Mouse (Mus musculus) adrenal gland, adult (tissue): ENCODE results near the gene Mybpc3.
A peak's percentile ranks its signal among the peaks of the same experiment; 100 is the strongest.
"Not testable (repeated sequence)": the region's sequence is repeated elsewhere in the genome, so short reads cannot be mapped to it uniquely, and the experiment has no call there.

Source experiments
- DNase-seq, 2 experiments: peaks; one replicate each; pipeline ENCODE4 v3.0.0; 2022 to 2023; ENCODE audit warnings: low spot score in 1 of 2; ENCODE audit not compliant: inconsistent age in 2 of 2

Mybpc3 gene

DNA sequence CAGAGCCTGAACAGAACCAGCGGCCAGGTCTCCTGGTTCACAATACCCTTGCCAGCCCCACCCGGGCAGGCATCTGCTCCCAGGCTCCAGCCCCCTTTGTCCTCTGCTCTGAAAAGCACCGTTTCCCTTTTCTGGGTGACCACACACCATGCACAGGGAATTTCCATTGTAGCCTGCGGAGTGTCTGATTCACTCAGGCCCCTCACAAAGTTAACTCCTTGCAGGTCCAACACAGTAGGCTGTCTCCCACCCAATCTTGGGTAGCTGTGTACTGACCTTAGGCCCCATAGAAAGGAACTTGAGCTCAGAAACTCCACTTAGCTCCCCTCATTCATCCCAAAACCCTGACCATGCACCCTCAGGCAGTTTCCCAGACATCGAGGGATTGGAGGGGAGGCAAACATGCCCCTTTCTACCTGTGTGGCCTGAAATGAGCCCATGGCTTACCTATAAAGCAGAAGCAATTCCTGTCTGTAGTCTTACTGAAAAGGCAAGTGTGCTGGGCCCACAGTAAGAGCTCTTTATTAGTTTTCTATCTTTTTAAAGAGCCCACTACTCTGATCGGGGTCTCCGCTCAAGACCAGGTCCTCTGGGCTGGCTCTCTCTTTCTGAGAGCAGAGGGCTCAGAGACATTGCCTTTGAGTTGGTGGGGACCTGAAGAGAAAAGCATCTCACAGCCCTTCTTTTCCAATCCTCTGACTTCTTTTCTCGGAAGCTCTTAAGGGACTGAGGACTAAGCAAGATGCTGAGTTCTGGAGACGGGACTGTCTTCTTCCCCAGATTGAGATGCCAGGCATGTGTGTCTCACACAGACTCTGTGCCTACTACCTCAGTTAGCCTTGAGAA lies 31.3 kb upstream of the Mybpc3 start:
- DNase-seq, result peak in 1 of 2 experiments; percentile 46

DNA sequence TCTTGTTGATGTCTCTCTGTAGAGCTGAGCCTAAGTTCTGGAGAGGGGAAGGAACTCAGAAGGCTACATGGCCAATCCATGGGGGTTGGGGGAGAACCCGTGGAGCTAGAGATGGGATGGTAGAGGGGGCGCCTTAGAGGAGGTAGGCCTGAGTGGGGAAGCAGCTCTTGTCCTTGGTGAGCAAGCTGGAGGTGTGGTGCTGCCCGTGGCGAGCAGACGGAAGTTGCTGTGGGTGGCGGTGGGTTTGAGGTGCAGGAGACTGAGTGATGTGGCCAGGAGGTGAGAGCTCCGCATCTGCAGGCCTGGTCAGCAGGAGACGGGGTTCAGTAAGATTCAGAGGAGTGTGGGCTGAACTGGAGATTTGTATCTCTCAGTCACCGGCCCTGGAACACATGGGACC lies 30.5 kb upstream of the Mybpc3 start:
- peak in 1 of 2 experiments; percentile 18 for DNase-seq

DNA sequence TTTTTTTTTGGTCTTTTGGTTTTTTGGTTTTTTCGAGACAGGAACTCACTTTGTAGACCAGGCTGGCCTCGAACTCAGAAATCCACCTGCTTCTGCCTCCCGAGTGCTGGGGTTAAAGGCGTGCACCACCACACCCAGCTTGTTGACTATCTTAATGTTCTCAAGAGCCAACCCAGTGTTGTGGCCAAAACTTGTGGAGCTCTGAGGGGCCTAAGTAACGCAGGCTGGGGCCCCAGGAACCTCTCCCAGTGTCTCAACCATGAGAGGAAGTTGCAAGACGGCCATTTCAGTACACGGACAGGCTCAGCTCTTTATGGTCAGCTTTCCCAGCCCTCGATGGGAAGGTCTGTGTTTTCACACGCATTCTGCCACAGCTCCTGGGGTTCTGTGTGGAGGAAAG lies 29.0 kb upstream of the Mybpc3 start:
- no peak for DNase-seq

DNA sequence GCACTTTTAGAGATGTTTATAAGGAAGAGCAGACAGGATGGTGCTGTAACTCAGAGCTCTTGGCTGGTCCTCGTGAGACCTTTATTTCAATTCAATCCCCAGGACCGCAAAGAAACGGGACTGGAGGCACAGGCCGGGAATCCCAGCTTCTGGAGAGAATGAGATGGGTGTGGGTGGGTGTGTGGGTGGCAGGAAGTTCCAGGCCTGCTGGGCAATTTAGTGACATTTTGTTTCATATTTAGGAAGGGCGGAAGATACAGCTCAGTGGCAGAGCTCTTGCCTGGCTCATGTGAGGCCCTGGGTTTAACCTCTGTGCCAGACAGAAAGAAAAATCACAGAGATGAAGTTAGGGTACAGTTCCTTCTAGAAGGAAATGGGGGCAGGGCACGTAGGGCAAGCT lies 27.7 kb upstream of the Mybpc3 start:
- DNase-seq, result no peak

DNA sequence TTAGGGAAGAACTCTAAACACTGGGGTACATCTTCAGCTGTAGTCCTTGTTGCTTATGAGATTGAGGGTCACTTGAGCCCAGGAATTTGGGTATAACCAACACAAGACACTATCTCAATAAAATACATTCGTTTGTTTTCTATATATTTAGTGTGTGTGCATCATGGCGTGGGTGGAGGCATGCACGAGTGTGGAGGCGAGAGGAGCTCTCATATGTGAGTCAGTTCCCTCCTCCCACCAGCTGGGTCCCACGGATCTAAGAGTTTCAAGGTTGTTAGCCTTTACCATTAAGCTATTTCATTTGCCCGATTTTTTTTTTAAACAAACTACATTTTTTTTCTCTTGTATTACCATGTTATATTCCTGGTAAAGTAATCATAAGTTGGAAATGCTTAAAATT lies 27.1 kb upstream of the Mybpc3 start:
- DNase-seq, result no peak

DNA sequence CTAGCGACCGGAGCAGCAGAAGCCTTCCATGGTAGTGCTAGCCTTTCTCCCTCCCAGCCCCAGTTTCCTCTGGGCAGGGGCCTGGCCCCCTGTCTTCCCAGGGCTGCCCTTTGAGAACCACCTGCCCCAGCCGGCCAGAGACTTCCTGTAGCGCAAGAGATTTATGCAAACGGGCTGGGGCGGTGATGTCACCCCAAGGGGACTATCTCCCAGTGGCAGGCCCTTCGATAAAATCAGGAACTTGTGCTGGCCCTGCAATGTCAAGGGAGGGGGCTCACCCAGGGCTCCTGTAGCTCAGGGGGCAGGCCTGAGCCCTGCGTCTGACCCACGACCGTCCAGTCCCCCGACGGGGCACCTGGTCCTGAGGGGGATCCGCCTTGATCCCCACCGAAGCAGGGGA lies 21.4 kb upstream of the Mybpc3 start:
- DNase-seq, result peak in 1 of 2 experiments; percentile 46

DNA sequence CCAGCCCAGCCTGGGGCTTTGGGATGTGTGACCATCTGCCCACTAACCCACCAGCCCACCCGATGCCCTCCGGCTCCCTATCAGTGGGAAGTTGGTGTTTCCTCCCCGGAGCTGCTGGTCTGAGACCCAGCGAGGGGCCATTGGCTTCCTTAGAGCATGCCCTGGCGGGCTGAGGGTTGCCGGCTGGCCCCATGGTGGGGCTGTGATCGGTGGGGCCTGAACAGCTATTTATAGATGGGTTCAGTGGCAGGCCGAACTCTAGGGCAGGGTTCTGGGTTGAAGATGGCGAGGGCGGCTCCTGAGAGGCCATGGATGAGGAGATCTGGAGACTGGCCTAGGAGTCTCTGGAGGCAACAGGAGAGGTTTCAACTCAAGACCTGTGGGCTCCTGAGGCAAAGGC lies 20.9 kb upstream of the Mybpc3 start:
- no peak for DNase-seq

DNA sequence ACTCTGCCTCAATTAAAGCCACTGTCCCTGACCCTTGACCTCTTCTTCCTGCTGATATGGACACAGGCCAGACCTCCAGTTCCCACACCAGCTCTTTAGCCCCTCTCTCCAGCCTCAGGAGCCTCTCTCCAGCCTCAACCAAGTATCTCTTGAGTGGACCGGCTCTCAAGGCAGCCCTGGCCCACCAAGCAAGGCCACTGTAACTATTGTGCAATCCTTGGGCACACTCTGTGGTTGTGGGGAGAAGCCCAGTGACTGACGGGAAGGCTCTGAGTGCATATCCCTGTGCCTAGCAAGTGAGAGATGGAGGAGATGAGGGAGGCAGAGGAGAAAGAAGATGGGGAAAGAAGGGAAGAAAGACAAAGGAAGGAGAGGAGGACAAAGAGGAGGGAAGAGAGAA lies 19.8 kb upstream of the Mybpc3 start:
- DNase-seq, result peak; percentile 53 to 78

DNA sequence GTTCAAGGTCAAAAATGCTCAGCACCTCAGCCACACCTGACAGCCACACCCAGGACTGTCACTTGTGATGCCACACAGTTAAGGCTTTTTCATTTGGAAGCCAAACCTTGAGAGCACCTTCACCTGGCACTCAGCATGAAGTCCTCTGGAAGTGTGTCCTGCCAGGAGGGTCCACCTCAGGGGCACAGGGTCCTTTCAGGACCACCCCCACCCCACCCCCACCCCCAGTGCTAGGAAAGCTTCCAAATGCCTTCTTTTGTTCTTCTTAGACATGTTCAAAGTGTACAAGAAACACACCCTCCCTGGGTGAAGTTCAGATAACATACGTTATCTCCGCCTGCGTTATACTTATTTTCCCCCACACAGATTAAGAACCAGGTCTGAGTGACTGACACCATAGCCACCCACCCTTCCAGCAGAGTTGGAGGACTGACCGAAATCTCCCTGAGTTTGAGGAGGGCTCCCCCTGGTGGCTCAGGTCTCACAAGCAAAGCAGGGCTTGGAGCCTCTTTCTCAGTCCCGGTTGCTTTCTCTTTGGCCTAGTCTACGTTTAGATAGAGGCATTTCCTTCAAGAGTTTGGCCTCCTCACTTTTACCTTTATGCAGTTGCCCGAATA lies 16.7 kb upstream of the Mybpc3 start:
- DNase-seq, result peak; percentile 87 to 96

DNA sequence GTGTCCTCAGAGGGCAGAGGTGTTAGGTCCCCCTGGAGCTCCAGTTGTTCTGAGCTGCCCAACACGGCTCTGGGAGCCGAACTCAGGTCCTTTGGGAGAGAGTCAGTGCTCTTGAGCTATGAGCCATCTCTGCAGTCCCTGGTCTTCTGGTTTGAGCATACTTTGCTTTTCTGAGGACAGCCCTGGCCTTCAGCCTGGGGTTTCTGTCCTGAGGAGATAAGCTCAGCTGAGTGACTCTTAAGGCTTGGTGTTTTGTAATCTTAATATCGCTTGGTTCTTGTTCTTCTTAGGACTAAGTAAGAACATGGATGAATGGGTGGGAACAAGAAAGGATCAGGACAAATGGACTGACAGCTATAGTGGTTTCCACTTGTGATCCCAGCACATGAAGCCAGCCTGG lies 9.8 kb upstream of the Mybpc3 start:
- DNase-seq, result no peak

DNA sequence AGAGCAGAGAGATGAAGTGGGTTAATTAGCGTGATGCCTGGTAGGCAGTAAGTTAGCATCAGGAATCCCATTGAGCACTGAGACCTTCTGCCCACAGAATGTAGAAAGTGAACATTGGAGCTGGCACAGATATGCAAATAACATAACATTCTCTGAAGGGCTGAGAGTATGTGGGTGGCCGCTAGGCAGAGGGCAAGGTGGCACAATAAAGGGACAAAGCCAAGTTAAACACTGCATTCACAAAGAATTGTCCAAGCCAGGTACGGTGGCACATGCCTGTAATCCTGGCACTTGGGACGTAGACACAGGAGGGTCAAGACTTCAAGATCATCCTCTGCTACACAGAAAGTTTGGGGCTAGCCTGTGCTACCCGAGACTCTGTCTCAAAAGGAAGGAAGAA lies 8.7 kb upstream of the Mybpc3 start:
- no peak for DNase-seq

DNA sequence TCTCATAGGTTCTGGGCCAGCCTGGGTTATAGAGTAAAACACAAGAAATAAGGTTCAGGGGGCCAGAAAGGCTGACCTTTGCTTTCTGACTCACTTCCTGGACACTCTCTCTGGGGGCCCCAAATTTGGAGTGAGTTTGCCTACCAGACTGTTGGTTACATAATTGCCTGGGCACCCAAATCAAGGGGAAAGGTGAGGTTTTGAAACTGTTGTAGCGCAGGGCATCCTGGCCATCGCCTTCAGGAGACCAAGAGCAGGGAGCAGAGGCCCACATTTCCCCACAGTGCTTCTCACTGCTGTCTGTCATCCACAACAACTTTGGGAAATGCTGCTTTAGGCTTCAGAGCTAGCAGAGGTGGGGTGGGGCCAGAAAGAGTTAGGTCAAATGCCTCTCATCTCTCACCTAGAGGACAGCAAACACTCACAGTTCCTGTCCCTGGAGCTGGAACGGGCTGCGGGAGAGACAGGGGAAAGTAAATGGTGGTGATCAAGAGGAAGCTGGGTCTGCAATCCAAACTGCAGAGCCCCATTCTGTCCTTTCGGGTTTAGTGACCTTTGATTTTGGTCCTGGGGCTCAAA lies 8.0 kb upstream of the Mybpc3 start:
- DNase-seq, result peak in 1 of 2 experiments; percentile 56

DNA sequence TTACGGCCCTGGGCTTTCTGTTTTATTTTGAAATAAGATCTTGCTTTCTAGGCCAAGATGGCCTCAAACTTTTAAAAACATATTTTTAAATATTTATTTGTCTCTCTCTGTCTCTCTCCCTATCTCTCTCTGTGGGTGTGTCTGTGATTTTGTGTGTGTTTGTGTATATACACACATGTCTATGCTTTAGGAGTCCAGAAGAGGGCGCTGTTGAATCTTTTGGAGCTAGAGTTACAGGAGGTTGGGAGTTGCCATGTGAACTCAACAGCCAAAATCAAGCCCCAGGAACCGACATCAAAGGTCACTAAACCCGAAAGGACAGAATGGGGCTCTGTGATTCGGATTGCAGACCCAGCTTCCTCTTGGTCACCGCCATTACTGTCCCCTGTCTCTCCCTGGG lies 7.5 kb upstream of the Mybpc3 start:
- DNase-seq, result no peak

DNA sequence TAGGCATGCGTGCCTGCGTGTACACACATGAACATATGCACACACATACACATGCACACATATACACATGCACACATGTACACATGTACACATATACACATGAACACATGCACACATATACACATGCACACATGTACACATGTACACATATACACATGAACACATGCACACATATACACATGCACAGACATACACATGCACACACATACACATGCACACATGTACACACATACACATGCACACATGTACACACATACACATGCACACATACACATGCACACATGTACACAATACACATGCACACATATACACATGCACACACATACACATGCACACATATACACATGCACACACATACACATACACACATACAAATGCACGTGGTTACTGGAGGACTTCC lies 6.1 kb upstream of the Mybpc3 start:
- not testable (repeated sequence) for DNase-seq

DNA sequence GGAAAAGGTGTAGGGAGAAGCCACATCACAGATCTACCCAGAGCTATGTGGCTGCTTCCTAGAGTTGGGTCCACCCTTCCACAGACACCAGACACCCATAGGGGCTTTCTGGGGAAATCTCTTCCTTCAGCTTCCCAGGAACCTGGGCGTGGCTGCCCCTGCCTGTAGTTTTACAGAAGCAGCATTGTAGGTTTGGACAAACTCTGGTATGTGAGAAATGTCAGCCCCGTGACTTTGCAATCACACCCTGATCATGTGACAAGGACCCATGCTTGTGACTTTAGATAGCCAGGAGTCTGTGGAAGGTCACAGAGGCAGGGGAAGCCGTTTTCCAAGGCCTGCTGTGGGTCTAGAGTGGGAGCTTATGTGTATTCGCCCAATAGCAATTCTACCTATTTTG lies 5.5 kb upstream of the Mybpc3 start:
- DNase-seq, result no peak

DNA sequence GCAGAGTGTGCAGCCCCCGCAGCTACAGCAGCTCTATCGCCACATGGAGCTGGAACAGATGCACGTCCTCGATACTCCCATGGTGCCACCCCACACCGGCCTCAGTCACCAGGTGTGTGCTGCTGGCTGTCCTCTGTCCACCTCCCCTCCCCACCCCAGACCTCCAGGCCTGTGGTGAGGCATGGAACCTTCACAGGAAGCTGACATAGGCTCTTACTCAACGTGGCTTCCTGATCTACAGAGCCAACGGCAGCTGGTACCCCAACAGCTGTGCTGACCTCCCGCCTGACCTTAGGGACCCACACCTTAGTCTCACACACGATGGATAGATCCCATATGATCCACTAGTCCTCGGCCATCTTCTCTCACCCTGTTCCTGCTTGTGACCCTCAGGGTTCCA lies 4.6 kb upstream of the Mybpc3 start:
- no peak for DNase-seq

DNA sequence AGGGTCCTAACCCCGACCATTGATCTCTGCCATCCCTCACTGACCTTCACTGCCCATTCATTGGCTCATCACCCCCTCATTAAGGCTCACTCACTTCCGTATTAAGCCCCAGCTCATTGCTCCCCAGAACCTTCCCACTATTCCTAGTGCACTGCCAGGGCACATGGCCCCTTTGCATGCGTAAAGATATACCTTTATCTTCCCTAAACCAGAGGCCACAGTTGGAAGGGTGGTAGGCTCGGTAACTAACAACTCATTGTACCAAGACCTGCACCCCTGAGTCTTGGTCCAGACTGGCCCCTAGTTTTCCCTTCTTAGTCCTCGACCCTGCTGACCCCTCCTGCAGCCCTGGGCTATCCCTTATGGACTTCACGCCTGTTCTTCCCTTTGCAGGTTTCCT lies 4.1 kb upstream of the Mybpc3 start:
- DNase-seq, result no peak

DNA sequence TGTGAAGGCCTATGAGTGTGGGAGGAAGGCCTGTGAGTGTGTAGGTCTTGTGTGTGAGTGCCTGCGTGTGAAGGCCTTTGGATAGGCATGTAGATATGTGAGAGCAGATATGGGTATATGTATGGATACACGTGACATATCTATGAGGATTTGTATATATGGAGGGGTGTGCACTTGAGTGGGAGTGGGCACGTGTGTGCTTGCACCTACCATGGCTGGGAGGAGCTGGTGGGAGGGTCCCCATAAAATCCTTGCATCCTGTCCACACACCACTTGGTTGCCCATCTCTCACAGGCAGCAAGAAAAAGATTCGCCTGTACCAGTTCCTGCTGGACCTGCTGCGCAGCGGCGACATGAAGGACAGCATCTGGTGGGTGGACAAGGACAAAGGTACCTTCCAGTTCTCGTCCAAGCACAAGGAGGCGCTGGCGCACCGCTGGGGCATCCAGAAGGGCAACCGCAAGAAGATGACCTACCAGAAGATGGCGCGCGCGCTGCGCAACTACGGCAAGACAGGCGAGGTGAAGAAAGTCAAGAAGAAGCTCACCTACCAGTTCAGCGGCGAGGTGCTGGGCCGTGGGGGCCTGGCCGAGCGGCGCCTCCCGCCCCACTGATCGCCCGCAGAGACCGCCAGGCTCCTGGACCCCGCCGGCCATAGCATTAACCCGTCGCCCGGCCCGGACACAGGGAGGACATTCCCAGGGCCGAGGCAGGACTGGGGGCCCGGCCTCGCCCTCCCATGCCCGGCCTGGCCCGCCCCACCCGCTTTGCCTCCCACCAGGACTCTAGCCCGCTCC lies 3.0 kb upstream of the Mybpc3 start:
- DNase-seq, result peak; percentile 96 to 99

DNA sequence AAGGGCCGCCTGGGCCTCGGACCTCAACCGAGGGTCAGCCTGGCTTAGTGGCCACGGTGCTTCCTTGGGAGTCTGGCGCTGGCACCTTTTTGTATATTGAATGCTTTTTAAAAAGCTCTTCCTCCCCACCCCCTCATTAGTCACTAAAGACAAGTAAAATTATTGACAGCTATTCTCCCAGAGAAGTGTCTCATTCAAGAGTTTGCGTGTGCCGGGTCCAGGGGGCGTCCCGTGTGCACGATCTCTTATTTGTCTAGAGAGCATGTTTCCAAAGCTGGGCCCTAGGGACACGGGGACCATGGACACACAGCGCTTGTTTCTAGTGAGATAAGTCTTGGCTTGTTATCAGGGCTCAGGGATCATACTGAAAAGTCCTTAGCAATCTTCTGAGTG lies 2.4 kb upstream of the Mybpc3 start:
- no peak for DNase-seq

DNA sequence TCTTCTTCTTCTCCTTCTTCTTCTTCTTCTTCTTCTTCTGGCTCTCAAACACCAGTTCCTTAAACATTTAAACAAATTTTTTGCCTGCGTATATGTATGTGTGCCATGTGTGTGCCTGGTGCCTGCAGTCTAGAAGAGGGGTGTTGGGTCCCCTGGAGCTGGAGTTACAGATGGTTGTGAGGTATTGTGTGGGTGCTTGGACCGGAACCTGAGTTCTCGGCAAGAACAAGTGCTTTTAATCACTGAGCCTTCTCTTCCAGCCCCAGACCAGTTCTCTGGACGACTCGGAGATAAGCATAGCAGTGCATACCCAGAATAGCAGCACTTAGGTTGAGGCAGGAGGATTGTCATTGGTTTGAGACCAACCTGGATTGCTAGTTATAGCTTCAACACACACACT lies 1.1 kb upstream of the Mybpc3 start:
- no peak for DNase-seq

DNA sequence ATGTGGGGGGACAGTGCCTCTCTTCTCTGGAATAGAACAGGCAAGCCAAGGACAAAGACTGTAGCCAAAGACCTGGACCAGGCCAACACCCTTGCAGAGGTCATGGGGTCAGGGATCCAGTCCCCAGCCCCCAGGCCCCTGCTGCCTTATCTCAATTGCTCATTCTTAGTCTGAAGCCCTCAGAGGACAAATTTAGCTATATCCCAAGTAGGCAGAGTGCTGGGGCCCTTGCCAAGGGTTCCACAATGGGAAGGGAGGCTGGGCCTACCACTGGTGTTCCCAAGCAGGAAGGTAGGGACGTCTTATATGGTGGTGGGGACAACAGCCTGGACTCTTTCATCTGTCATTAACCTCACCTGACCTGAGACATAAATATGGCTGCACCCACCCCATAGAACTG lies 703 bp downstream of the Mybpc3 start:
- DNase-seq, result no peak

DNA sequence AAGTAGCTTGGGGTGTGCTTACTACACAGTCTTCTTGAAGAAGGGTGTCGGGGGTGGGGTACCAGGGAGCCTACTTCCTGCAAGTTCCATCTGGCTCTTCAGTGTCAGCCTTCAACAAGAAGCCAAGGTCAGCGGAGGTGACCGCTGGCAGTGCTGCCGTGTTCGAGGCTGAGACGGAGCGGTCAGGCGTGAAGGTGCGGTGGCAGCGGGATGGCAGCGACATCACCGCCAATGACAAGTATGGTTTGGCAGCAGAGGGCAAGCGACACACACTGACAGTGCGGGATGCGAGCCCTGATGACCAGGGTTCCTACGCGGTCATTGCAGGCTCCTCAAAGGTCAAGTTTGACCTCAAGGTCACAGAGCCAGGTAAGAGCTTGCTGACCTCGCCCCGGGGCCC lies 1.1 kb downstream of the Mybpc3 start:
- DNase-seq, result no peak
